Mouse (Mus musculus): ENCODE results near the gene Cmtm7.

The Cmtm7 gene

DNA sequence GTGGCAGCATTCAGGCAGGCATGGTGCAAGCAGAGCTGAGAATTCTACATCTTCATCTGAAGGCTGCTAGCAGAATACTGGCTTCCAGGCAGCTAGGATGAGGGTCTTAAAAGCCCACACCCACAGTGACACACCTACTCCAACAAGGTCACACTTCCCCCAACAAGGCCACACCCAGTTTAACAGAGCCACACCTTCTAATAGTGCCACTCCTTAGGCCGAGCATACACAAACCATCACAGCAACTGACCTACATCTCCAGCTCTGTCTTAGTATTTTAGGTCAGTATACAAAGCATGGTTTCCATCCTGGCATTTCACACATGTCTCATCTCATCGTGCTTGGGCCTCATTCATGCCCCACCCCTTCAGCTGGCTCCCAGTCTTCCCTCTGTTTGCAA lies 53.2 kb downstream of the Cmtm7 start:
- peak; percentile 32 for DNase-seq (ENCODE audit: low read depth, low spot score)

DNA sequence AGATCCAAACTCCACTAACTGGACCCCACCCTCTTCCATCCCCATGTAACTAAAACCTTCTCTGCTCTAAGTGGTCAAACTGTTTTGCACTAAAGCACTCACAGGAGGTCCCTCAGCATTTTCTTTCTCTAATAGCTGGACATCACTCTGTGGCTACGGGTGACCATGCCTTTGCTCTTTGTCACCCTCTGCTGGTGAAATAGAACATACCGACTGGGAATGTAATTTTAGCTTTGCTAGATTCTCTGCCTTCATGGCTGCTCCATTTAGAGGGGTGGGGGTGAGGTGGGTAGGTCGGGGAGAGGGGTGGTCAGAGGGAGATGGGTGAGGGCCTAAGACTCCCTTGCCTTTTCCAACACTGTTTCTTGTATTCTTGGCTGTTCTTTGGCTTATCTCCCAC lies 54.3 kb downstream of the Cmtm7 start:
- peak; percentile 64 for DNase-seq (ENCODE audit: low read depth, low spot score)

- no peak for DNase-seq (ENCODE audit: low read depth, low spot score)
Observed at GRCm38 (mm10) chr9:114716677-114717331, 64.9 kb downstream of the Cmtm7 start.

GRCm38 (mm10) chr9:114713481-114713880 lies 68.2 kb downstream of the Cmtm7 start:
- no peak for DNase-seq (ENCODE audit: low read depth, low spot score)

- peak; percentile 71 for DNase-seq (ENCODE audit: low read depth, low spot score)
Observed at GRCm38 (mm10) chr9:114710345-114710744, 71.3 kb downstream of the Cmtm7 start.

DNA sequence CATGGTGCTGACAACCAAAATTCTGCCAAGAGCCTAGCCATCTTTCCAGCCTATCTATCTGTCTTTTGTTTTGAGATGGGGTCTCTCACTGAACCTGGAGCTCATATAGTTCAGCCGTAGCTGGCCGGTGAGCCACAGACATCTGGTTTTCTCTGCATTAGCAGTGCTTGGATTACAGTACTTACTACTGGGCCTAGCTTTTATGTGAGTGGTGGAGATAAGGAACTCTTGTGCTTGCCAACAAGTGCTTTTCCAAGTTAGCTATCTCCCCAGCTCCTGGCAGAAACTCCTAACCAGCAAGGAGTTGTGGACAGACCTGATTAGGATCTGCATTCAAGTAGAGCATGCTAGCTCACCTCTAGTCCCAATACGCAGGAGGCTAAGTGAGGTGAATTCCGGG lies 73.9 kb downstream of the Cmtm7 start:
- DNase-seq (ENCODE audit: low read depth, low spot score) = no peak

Data from brain, adult 2 months (tissue).